Mouse (Mus musculus) T-helper 2 cell (primary cell): ENCODE results near the gene Shc3.

Experiments used
- in situ Hi-C: fragments of 300-600 bp; cut with MboI, MseI; formaldehyde crosslinking; loops from one replicate; pipeline ENCODE4 v1.15.1; 2025; ENCODE audit warnings: high pct_unique_total_duplicates

The Shc3 gene

GRCm38 (mm10) chr13:51418268-51418941, 150.8 kb downstream of the Shc3 start:
- in situ Hi-C loops, result loop anchor here (5.0 to 10.0 kb wide), 3 partner anchors 234 to 471 kb away; no protein-coding TSS in a partner anchor

DNA sequence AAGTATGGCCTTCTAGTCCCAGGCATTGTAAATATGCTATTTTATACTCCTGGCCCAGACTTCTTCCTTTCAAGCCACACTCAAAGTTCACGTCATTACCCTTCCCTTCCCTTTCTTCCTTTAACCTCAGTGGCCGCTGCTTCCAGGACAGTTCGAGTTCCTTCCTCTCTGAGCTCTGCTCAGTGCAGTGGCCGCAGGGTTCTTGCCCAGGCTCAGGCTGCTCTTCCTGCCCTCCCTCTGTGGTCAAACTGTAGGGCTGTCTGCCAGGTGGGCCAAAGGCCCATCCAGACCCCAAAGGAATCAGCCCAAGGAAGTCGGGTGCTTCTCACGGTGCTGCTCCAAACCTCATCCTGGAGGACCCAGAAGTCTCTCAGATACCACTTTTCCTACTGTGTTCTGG, 151.4 kb downstream of the Shc3 start:
- in situ Hi-C loops, result loop anchor here (5.0 to 10.0 kb wide), 3 partner anchors 233 to 470 kb away; no protein-coding TSS in a partner anchor

GRCm38 (mm10) chr13:51416727-51417126, 152.5 kb downstream of the Shc3 start:
- in situ Hi-C loops, result loop anchor here (5.0 to 10.0 kb wide), 3 partner anchors 232 to 469 kb away; no protein-coding TSS in a partner anchor

- in situ Hi-C loops, result loop anchor here (10.0 kb wide), 2 partner anchors 229 to 319 kb away; no protein-coding TSS in a partner anchor
Measured at GRCm38 (mm10) chr13:51413461-51413860, 155.8 kb downstream of the Shc3 start.

DNA sequence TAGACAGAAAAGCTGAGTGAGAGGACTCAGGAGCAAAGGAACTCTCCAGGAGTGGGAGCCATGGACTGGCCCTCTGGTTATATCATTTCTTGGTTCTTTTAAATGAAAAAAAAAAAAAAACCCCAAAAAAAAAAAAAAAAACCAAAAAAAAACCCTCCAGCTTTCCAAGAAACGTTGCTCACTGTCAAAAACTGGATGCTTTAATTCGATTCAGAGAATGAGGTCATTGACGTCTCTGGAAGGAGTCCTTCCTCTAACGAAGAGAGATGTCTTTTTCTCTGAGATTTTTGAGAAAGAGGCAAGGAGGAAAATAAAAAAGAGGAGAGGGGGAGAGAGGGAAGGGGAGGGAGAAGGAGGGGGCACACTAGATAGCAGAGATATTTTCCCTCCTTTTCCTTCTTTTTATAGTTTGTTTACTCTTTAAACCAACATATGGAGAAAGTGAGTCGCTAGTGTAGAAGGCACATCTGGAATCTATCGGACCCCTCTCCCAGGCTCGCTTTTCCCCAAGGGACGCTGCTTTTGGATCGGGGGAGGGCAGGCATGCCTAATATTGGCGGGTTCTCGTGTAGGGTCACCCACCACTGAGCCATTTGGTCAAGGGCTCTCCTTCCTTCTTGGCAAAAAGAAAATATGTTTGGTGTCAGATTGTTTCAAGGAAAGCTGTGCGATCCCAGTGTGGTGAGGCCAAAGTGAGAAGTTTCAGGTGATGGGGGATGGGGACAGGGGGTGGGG, 157.4 kb downstream of the Shc3 start:
- in situ Hi-C loops, result loop anchor here (10.0 kb wide), 2 partner anchors 227 to 317 kb away; no protein-coding TSS in a partner anchor

- in situ Hi-C loops, result loop anchor here (10.0 kb wide), 2 partner anchors 226 to 316 kb away; no protein-coding TSS in a partner anchor
Measured at GRCm38 (mm10) chr13:51411243-51411642, 158.0 kb downstream of the Shc3 start.

GRCm38 (mm10) chr13:51409936-51410481, 159.2 kb downstream of the Shc3 start:
- in situ Hi-C loops, result loop anchor here (10.0 kb wide), 2 partner anchors 225 to 315 kb away; no protein-coding TSS in a partner anchor

DNA sequence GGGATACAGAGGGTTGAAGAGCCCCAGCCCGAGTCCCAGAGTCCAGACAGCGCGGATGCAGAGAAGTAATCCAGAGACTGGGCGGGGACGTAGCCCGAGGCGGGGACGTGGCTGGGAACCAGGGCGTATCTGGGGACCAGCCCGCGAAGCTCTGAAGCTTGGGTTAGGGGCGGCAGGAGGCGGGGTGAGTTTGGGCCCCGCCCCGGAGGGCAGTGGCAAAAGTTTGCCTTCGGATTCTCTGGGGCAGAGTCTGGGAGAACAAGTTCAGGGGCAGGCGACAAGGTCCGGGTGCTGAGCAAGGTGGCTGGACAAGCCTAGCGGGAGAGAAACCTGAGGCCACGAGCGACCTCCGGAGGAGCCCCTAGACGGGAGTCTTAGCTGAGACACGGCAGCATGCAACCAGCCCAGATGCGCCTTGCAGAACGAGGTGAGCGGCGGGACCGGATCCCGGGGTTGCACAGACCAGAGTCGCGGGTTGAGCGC, 160.7 kb downstream of the Shc3 start, which contains the start of gene S1pr3:
TSS of gene S1pr3 (plus strand) at position 121 of the 483 bp plus-strand sequence.
- in situ Hi-C loops, result no loop called here

- in situ Hi-C loops, result no loop called here
Measured at GRCm38 (mm10) chr13:51407541-51408217, 161.5 kb downstream of the Shc3 start.

DNA sequence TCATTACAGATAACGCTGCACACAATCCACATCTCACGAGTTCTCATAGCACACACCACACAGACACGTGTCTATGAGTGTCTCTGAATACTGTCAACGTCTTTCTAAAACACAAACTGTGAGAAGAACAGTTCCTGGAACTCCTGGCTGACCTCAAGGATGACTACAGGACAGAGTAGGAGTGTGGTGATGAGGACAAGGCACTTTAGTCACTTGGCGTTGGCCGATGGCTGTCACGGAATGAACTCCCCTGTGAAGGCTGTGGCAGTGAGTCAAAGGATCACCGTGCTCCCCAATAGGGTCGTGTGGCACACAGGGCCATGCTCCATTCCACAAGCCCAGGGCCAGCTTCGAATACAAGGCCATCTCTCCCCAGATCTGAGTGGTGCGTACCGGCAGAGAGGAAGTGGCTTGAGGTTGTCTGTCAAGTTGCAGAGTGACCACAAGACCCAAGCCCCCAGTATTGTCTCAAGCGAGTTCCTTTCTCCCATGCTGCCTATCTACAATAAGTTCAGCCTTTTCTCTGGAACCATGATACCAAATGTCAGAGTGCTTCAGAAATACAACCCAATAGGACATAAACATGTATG, 163.4 kb downstream of the Shc3 start:
- in situ Hi-C loops, result no loop called here

- in situ Hi-C loops, result no loop called here
Measured at GRCm38 (mm10) chr13:51404566-51404965, 164.7 kb downstream of the Shc3 start.

DNA sequence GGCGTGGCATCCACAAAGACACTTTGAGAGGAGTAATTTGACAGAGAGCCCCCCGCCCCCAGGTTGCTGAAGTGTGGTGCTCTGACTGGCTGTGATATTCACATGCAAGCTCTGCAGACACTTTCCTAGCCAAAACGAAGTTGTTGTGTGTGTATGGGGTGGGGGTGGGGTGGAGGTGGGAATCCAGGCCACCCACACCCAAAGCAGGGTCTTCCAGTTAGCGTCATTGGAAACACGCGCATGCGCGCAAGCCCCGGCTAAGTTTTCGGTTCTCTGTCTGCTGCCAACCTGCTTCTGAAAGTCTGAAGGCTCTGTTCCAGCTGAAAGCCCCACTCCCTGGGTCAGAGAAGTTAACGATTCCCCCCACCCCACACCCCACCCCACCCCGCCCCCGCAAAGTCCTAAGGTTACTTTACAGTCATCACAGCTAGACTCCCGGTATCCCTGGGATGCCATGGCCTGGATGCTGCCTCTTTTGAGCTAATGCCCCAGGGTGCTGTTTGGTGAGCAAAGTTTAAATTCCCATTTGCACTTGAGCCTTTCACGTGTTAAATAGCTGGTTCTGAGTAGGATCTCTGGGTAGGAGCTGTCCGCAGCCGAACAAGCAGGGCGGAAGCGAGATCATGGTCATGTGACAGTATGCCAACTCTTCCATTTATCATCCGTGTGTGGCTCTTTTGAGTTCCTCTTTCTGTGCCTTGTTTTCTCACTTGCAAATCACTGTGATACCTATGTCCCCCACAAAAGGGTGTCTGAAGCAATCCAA, 168.3 kb downstream of the Shc3 start:
- in situ Hi-C loops, result no loop called here

DNA sequence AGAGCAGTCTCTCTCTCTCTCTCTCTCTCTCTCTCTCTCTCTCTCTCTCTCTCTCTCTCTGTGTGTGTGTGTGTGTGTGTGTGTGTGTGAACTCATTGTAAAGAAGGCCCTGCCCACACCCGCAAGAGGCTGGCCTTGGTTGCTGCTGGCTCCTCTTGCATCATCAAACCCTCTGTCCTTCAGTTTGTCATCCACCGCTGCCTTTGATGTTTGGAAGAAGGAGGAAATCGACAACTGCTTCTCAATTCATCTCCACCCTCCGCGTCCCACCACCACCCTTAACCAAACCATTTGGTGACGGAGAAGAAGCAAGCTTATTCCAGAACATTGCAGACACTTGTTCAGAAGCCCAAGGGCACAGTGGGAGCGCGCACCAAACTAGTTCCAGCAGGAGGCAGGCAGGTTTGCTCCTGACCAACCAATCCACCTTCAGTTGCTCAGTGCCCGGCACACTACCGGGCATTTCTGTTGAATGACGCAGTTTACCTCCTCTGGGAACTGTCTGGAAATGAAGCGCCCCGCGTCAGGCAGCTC, 169.0 kb downstream of the Shc3 start:
- in situ Hi-C loops, result no loop called here

DNA sequence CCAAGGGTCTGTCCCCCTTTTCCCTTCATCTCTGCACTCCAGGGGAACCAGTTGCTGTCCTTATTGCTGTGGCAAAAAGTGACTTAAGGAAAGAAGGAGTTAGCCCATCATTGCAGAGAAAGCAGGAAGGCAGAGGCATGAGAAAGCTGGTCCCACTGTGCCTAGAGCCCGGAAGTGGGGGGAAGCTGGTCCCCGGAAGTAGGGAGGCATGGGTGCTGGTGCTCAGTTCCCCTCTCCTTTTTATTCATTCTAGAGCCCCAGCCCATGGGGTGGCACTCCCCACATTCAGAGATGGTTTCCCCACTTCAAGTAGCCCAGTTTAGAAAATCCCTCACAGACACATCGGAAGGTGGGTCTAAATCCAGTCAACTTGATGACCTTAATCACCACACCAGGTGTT, 169.7 kb downstream of the Shc3 start:
- in situ Hi-C loops, result no loop called here

GRCm38 (mm10) chr13:51397861-51398260, 171.4 kb downstream of the Shc3 start:
- in situ Hi-C loops, result no loop called here

- in situ Hi-C loops, result no loop called here
Measured at GRCm38 (mm10) chr13:51392256-51392655, 177.0 kb downstream of the Shc3 start.

GRCm38 (mm10) chr13:51391359-51391916, 177.8 kb downstream of the Shc3 start:
- in situ Hi-C loops, result no loop called here

GRCm38 (mm10) chr13:51390398-51390797, 178.8 kb downstream of the Shc3 start:
- in situ Hi-C loops, result no loop called here

- in situ Hi-C loops, result loop anchor here (10.0 kb wide), 1 partner anchor 1703 kb away; the partner anchor contains the start of gene Iars
Measured at GRCm38 (mm10) chr13:51387908-51388307, 181.3 kb downstream of the Shc3 start.
